Mouse (Mus musculus) heart, postnatal 0 days (tissue): ENCODE measurements at regions not wholly inside any gene's neighbourhood (a gene's known extent, or its start where the extent isn't known, plus 50 kb on each side); places are given as distances from the start of the nearest gene placed in this dataset.
A peak's percentile ranks its signal among the peaks of the same experiment; 100 is the strongest.

Experiments used
- CTCF ChIP-seq: IDR thresholded peaks from 2 replicates; pipeline ENCODE4 v1.5.1; 2016; ENCODE audit warnings: antibody characterized with exemption, control low read depth, low read depth
- EP300 ChIP-seq: IDR thresholded peaks from 2 replicates; pipeline ENCODE4 v1.6.1; 2016; ENCODE audit warnings: antibody characterized with exemption, low read depth

DNA sequence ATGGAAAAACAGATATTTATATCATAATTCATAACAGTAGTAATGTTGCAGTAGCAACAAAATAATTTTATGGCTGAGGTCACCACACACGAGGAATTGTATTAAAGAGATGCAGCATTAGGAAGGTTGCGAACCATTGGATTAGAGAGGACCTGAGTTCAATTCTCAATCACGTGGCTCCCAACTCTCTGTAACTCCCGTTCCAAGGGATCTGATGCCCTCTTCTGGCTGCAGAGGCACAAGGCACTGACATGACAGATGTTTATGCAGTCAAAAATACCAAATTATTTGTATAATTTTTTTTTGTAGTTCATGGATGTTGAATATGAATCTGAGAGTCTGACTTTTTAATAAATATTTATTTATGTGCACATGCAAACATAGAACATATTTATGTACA is 51.2 kb upstream of the Spag16 start:
- TF ChIP-seq EP300 (no peak), CTCF (peak; percentile 29; the same call in 1 of the 2 replicates)
